Mouse (Mus musculus) c-Kit-negative CD71-positive TER-119-positive erythroid progenitor cells, embryonic 14.5 days (primary cell): ENCODE measurements around the gene Abcb6.

Experiments used
- DNase-seq: peaks from one replicate; pipeline ENCODE4 v3.0.0-alpha.2; 2013; ENCODE audit warnings: low read depth, low spot score

The Abcb6 gene

GRCm38 (mm10) chr1:75147411-75148135, 32.6 kb downstream of the Abcb6 start:
- no peak for DNase-seq

- DNase-seq, result no peak
These were observed 34.6 kb downstream of the Abcb6 start for GRCm38 (mm10) chr1:75145589-75145988.

- peak; percentile 94 for DNase-seq
These were observed 37.6 kb downstream of the Abcb6 start, which contains the start of the genes Cnppd1 and Retreg2 for GRCm38 (mm10) chr1:75142301-75143261. Cnppd1 (minus strand) TSS chr1:75142711. Retreg2 (plus strand) TSS chr1:75142778.

GRCm38 (mm10) chr1:75141486-75142190, 38.6 kb downstream of the Abcb6 start:
- peak; percentile 64 for DNase-seq

GRCm38 (mm10) chr1:75140601-75141190, 39.5 kb downstream of the Abcb6 start:
- no peak for DNase-seq

GRCm38 (mm10) chr1:75138448-75138847, 41.7 kb downstream of the Abcb6 start:
- no peak for DNase-seq

- peak; percentile 57 for DNase-seq
These were observed 43.5 kb downstream of the Abcb6 start for GRCm38 (mm10) chr1:75136730-75137129.

GRCm38 (mm10) chr1:75136293-75136692, 43.9 kb downstream of the Abcb6 start:
- DNase-seq, result no peak

GRCm38 (mm10) chr1:75133421-75134207, 46.6 kb downstream of the Abcb6 start, which contains the start of gene Slc23a3:
Slc23a3 (minus strand) TSS chr1:75133890.
- no peak for DNase-seq

- no peak for DNase-seq
These were observed 51.6 kb downstream of the Abcb6 start for GRCm38 (mm10) chr1:75128641-75129040.

GRCm38 (mm10) chr1:75125418-75125817, 54.8 kb downstream of the Abcb6 start:
- DNase-seq, result no peak

GRCm38 (mm10) chr1:75124346-75125321, 55.6 kb downstream of the Abcb6 start, which contains the start of gene Nhej1:
Nhej1 (minus strand) TSS chr1:75125200.
- DNase-seq, result peak; percentile 96

GRCm38 (mm10) chr1:75122211-75122610, 58.0 kb downstream of the Abcb6 start:
- DNase-seq, result no peak
